Mouse (Mus musculus): ENCODE results near the gene Glp2r.

- TF ChIP-seq MAX (IDR thresholded peaks at IDR 0.05) (no peak), CTCF (IDR thresholded peaks at IDR 0.05; ENCODE audit: control insufficient read depth, insufficient read depth, insufficient read length) (no peak), USF1 (IDR thresholded peaks at IDR 0.05; ENCODE audit: low read depth) (no peak), CEBPB (IDR thresholded peaks at IDR 0.05; ENCODE audit: low read depth) (no peak)
These were observed 98.8 kb downstream of the Glp2r start for GRCm38 (mm10) chr11:67672140-67672539.

Measured in C2C12 (cell line).